Mouse (Mus musculus): ENCODE data around the gene Ppp1r3e. TPM values are rescaled to one million over a fixed set of nuclear protein-coding genes. Genes with fewer than 3 reads are reported as not detected.

The Ppp1r3e gene
- polyA plus RNA-seq, 1 experiment from 2014 or later = 2.2 TPM

DNA sequence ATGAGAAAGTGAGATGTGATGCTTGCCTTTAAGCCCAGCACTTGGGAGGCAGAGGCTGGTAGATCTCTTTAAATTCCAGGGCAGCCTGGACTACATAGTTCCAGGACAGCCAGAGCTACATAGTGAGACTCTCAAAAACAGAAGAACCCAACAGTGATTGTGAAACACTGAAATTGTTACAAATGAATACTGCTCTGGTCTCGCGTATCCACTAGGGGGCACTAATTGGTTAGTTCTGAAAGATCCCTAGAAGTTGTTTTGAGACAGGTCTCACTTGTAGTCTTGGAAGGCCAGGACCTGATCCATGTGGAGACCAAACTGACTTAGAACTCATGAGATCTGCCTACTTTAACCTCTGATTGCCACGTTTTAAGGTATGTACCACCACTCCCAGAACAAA lies 23.0 kb upstream of the Ppp1r3e start:
- 0% methylated on average over 3 of the region's 3 CpGs for WGBS
- H3K36me3 ChIP-seq = peaks cover 54% of the 10 kb centered on the region
- no peaks in the 10 kb centered on the region for H3K27me3 ChIP-seq
- no peak overlapping the region for H3K4me3 ChIP-seq (replicated peaks)
- peak; percentile 65; the same call in 1 of the 2 replicates for ATAC-seq (replicated peaks; ENCODE audit: low FRiP score)
- H3K9ac ChIP-seq = no peak overlapping the region
- H3K27ac ChIP-seq = peak overlapping the region; percentile 33; the same call in 1 of the 2 replicates
- H3K4me2 ChIP-seq = no peak overlapping the region
- H3K9me3 ChIP-seq (replicated peaks) = no peaks in the 10 kb centered on the region
- H3K4me1 ChIP-seq = peaks cover 32% of the 10 kb centered on the region

DNA sequence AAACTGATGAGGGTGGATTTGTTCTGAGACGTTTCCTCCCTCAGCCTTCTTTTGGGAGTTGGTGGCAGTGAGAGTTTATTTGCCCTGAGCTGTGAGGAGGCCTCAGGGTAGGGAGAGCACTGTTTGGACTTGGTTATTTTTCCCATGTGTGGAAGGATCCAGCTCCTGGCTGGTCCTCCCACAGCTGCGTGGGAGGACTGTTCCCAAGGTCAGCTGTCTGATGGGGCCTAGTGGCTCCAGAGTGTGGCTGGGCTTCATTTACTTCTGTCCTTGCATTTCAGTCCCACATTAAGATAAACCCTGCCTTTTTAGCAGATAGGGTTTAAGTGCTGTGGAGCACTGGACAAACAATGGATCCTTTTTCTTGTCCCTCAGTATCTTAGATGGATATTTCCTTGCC lies 20.1 kb upstream of the Ppp1r3e start:
- Histone ChIP-seq H3K36me3 (peaks cover 42% of the 10 kb centered on the region), H3K27me3 (no peaks in the 10 kb centered on the region), H3K9me3 (replicated peaks) (no peaks in the 10 kb centered on the region), H3K4me3 (replicated peaks) (0 out of 2 replicates have a peak overlapping the region, but pooled peaks have one; percentile 1), H3K9ac (no peak overlapping the region), H3K4me2 (no peak overlapping the region), H3K4me1 (peaks cover 38% of the 10 kb centered on the region), H3K27ac (peak overlapping the region; percentile 69)
- no peak for ATAC-seq (replicated peaks; ENCODE audit: low FRiP score)
- 25% methylated on average over 2 of the region's 2 CpGs for WGBS

DNA sequence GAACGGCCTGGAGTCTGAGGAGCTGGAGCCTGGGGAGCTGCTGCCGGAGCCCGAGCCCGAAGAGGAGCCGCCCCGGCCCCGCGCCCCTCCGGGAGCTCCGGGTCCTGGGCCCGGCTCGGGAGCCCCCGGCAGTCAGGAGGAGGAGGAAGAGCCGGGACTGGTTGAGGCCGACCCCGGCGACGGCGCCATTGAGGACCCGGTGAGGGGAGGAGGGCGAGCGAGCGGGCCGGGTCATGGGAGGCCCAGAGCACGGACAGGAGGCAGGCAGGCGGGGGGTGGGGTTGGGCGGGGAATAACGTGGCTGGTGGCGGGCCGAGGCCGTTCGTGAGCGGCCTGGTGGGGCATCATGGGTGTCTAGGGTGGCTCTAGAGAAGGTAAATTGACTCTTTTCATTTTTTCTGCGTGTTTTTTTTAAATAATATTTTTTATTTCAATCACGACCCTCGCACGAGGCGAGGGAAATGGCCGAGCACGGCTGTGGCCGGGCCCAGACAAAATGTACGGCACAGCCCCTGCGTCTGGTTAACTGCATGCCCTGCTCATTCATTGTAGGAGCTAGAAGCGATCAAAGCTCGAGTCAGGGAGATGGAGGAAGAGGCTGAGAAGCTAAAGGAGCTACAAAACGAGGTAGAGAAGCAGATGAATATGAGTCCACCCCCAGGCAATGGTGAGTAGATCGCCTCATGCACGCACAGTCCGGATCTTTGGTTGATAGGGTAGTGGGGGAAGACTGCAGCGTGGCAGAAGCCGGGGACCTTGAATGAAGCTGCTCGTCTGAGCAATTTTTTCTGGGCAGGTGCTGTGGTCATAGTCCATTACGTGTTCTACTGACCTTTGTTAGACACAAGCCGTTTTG lies 17.2 kb upstream of the Ppp1r3e start:
- peak overlapping the region; percentile 100 for H3K9ac ChIP-seq
- under 1% methylated on average over 53 of the region's 54 CpGs for WGBS
- ATAC-seq (replicated peaks; ENCODE audit: low FRiP score) = peak; percentile 72

DNA sequence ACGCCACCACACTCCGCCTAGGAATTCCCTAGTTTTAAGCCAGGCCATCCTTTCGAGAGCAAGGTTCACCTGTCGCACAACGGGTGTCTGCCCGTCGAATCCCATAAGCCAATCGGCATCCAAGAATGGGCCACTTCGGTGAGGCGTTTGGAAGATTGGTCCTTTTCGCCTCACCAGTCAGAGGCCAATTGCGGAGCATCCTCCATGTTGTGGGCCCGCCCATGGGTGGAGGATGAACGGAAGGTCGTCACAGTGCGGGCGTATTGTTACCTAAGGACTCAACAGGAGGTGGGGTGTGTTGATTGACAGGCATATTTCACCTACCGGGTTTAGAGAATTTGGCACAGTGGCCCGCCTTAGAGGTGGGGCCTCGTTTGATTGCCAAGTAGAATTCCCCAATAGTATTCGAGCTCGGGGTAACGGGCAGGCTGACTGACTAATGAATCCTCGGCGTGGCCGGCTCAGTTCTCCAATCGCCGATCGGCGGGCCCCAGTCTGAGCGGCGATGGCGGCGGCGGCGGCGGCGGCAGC lies 16.4 kb upstream of the Ppp1r3e start:
- ATAC-seq (replicated peaks; ENCODE audit: low FRiP score) = peak; percentile 98
- WGBS = under 1% methylated on average over 38 of the region's 38 CpGs
- no peaks in the 10 kb centered on the region for H3K9me3 ChIP-seq (replicated peaks)
- peak overlapping the region; percentile 66 for H3K4me2 ChIP-seq
- H3K27me3 ChIP-seq = no peaks in the 10 kb centered on the region
- H3K9ac ChIP-seq = peak overlapping the region; percentile 100
- peak overlapping the region; percentile 96 for H3K27ac ChIP-seq
- peak overlapping the region; percentile 91 for H3K4me3 ChIP-seq (replicated peaks)
- peaks cover 34% of the 10 kb centered on the region for H3K36me3 ChIP-seq
- H3K4me1 ChIP-seq = peaks cover 35% of the 10 kb centered on the region

More for the DNA sequence above, 17.2 kb upstream of the Ppp1r3e start:
- peak overlapping the region; percentile 91 for H3K4me3 ChIP-seq (replicated peaks)
- H3K27me3 ChIP-seq = no peaks in the 10 kb centered on the region
- peak overlapping the region; percentile 66 for H3K4me2 ChIP-seq
- peaks cover 42% of the 10 kb centered on the region for H3K36me3 ChIP-seq
- peak overlapping the region; percentile 96 for H3K27ac ChIP-seq
- H3K4me1 ChIP-seq = peaks cover 38% of the 10 kb centered on the region
- H3K9me3 ChIP-seq (replicated peaks) = no peaks in the 10 kb centered on the region

DNA sequence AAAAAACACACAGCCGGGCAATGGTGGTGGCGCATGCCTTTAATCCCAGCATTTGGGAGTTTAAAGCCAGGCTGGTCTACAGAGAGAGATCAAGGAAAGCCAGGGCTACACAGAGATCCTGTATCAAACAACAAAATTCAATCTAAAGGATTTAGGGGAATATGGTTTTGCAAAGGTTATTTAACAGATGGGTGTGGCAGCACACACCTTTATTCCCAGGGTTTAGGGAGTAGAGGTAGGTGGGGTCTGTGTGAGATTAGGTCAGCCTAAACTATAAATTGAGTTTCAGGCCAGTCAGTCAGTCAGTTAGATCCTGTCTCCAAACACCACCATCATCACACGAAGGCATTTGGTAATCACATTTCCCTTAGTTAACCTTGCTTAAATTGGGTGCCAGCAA lies 14.8 kb upstream of the Ppp1r3e start, which contains the start of gene Pabpn1:
Pabpn1 (plus strand) TSS at position 301 of the 400 bp plus-strand sequence.
- Histone ChIP-seq H3K4me1 (peaks cover 24% of the 10 kb centered on the region), H3K9me3 (replicated peaks) (no peaks in the 10 kb centered on the region), H3K36me3 (peaks cover 22% of the 10 kb centered on the region), H3K27me3 (no peaks in the 10 kb centered on the region), H3K27ac (peak within 1 kb of the TSS; percentile 87), H3K9ac (peak within 1 kb of the TSS; percentile 23), H3K4me2 (peak within 1 kb of the TSS; percentile 58), H3K4me3 (replicated peaks) (peak within 1 kb of the TSS; percentile 91)
- WGBS = 89% methylated on average over 3 of the region's 3 CpGs
- ATAC-seq (replicated peaks; ENCODE audit: low FRiP score) = no peak

DNA sequence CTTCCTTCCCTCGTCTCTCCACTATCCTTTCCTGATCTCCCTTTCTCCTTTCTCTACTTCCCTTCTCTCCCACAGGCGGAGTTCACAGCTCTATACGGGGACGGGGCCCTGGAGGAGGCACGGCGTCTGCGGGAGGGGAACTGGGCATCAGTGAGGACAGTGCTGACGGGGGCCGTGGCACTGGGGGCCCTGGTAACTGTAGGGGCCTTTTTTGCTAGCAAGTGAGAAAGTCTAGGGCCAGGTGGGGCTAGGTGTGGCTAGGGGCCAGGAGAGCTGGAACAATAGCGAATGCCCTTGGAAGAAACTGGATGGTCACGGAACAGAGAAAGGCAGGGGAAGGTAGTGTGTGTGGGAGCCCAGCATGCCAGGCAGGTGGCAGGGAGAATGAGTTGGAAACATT lies 8.0 kb upstream of the Ppp1r3e start:
- Histone ChIP-seq H3K27ac (no peak overlapping the region), H3K9ac (no peak overlapping the region), H3K36me3 (peaks cover 25% of the 10 kb centered on the region), H3K4me3 (replicated peaks) (peak overlapping the region; percentile 56), H3K4me1 (peaks cover 25% of the 10 kb centered on the region), H3K4me2 (peak overlapping the region; percentile 82), H3K9me3 (replicated peaks) (no peaks in the 10 kb centered on the region), H3K27me3 (no peaks in the 10 kb centered on the region)
- no peak for ATAC-seq (replicated peaks; ENCODE audit: low FRiP score)
- 89% methylated on average over 11 of the region's 11 CpGs for WGBS

DNA sequence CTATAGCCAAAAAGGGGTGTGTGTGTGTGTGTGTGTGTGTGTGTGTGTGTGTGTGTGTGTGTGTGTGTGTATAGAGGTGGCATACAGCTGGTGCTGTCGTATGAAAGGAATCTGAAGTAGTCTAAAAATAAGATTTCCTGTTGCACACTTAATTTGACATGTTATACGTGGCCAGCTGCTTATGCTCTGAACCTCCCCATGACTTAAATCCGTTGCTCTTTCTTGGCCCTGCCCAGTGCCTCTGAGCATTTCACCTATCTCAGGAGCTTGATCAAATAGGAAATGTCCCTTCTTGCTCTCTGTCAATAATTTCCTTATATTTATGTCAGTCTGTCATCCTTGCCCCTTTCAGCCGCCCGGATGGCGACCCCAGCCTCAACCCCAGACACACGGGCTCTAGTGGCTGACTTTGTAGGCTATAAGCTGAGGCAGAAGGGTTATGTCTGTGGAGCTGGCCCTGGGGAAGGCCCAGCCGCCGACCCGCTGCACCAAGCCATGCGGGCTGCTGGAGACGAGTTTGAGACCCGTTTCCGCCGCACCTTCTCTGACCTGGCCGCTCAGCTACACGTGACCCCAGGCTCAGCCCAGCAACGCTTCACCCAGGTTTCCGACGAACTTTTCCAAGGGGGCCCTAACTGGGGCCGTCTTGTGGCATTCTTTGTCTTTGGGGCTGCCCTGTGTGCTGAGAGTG lies 6.8 kb upstream of the Ppp1r3e start:
- Histone ChIP-seq H3K4me3 (replicated peaks) (peak overlapping the region; percentile 56), H3K4me1 (peaks cover 25% of the 10 kb centered on the region), H3K4me2 (peak overlapping the region; percentile 82), H3K9ac (peak overlapping the region; percentile 71), H3K27me3 (no peaks in the 10 kb centered on the region), H3K9me3 (replicated peaks) (no peaks in the 10 kb centered on the region), H3K27ac (peak overlapping the region; percentile 96), H3K36me3 (peaks cover 25% of the 10 kb centered on the region)
- 12% methylated on average over 21 of the region's 21 CpGs for WGBS
- ATAC-seq (replicated peaks; ENCODE audit: low FRiP score) = peak; percentile 16

DNA sequence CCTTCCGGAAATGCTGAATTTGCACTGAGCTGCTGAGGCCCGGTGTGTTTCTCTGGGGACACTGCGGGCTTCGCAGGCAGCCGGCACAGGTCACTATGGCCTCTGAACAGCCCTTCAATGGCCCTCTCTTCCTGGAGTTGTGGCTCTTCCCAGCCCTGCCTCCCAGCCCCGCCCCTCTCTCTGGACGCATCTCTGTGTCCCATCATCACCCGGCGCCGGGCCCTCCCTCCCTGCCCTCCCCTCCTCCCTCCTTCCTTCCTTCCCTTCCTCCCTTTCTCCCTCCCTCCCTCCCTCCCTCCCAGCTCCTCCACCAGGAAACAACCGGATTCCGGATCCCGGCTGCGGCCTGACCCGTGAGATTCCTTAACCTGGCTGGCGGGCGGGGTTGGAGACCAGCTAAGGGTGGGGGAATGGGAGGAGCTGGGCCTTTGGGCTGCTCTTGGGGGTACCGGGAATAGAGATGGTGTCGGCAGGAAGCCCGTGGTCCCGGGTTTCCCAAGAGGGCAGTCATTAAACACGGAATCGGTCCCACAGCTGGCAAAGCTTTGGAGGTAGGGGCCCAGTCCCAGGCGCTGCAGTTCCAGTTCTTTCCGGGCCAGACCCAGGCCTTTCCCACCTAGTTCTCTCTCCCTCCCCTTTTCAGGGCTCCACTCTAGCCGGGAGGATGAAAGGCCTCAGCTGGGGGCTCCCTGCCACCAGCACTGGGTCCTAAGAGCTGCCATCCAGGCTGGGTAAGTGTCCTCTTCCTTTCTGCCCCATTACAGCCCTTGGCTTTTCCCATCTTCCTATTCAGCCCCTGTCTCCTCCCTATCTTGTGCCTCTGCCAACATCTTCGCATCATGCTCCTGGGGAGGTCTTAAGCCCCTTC lies 6.0 kb upstream of the Ppp1r3e start, which contains the start of the genes Bcl2l2 and Gm20521:
Bcl2l2 (plus strand) TSS at position 224 of the 868 bp plus-strand sequence.
Gm20521 (plus strand) TSS at position 288 of the 868 bp plus-strand sequence.
- H3K27ac ChIP-seq = peak within 1 kb of the TSS; percentile 96
- under 1% methylated on average over 27 of the region's 27 CpGs for WGBS
- H3K27me3 ChIP-seq = peaks cover under 1% of the 10 kb centered on the region; the same call in 1 of the 2 replicates
- H3K4me2 ChIP-seq = peak within 1 kb of the TSS; percentile 82
- H3K9ac ChIP-seq = peak within 1 kb of the TSS; percentile 71
- peaks cover 25% of the 10 kb centered on the region for H3K4me1 ChIP-seq
- peak within 1 kb of the TSS; percentile 56 for H3K4me3 ChIP-seq (replicated peaks)
- peak; percentile 91 for ATAC-seq (replicated peaks; ENCODE audit: low FRiP score)
- H3K9me3 ChIP-seq (replicated peaks) = no peaks in the 10 kb centered on the region
- H3K36me3 ChIP-seq = peaks cover 25% of the 10 kb centered on the region

DNA sequence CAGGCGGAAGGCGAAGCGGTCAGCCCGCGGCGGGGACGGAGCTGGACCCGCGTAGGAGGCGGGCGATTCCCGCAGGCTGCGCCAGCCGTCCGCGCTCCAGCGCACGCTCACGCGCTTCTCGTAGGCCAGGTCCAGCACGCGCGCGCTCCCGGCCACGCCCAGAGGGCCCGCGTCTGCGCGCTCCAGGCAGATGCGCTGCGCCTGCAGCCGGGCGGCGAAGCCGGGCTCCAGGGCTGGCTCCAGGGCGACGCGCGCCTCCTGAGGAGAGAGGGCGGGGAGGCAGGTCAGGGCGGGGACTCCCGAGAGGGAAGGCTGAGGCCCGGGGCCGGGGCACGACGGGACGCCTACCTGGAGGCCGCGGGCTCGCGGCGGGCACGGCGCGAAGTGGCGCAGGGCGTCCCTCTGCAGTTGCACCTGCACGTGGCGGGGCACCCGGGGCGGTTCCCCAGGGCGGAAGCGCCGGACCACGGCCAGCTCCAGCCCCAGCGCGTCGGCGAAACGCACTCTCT lies 757 bp downstream of the Ppp1r3e start:
- no peaks in the 10 kb centered on the region for H3K9me3 ChIP-seq (replicated peaks)
- H3K4me3 ChIP-seq (replicated peaks) = peak overlapping the region; percentile 72
- under 1% methylated on average over 71 of the region's 72 CpGs for WGBS
- H3K27ac ChIP-seq = peak overlapping the region; percentile 90
- H3K9ac ChIP-seq = peak overlapping the region; percentile 65
- peaks cover 4% of the 10 kb centered on the region; the same call in 1 of the 2 replicates for H3K27me3 ChIP-seq
- peak; percentile 90 for ATAC-seq (replicated peaks; ENCODE audit: low FRiP score)
- peaks cover 18% of the 10 kb centered on the region for H3K4me1 ChIP-seq
- peaks cover 4% of the 10 kb centered on the region; the same call in 1 of the 2 replicates for H3K36me3 ChIP-seq
- peak overlapping the region; percentile 100 for H3K4me2 ChIP-seq

DNA sequence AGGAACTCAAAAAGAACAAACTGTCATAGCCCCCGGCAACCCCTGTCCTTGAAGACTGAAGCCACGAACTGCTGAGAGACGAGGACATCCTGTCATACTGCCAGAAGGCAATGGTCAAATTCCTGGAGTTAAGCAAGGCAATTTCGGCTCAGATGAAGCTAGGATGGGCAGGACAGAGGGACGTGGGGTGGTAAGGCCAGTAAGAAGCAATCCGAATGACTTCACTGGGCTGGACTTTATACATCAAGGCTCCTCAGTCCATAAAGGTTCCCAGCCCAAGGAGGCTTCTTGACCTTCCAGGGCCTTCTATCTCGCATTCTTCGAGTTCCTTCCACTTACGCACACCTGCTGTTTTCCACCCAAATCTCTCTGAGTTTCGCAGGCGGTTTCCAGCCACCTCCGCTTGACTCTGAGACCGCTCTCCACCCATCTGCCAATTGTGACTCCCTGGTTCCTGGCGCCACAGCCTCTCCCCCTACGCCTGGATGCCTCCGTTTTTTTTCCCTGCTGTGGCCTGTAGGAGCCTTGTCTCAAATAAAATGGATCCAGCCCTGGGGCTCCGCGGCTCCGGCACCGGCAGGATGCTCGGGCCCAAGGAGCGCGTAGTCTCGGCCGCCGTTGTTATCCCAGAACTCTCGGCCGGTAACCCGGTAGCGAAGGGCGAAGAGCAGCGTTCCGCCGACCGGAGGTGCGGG lies 1.4 kb downstream of the Ppp1r3e start:
- Histone ChIP-seq H3K36me3 (peaks cover 4% of the 10 kb centered on the region; the same call in 1 of the 2 replicates), H3K4me3 (replicated peaks) (peak overlapping the region; percentile 72), H3K4me1 (peaks cover 18% of the 10 kb centered on the region), H3K9ac (peak overlapping the region; percentile 65), H3K27ac (peak overlapping the region; percentile 90), H3K27me3 (peaks cover 4% of the 10 kb centered on the region; the same call in 1 of the 2 replicates), H3K4me2 (peak overlapping the region; percentile 100), H3K9me3 (replicated peaks) (no peaks in the 10 kb centered on the region)
- 2% methylated on average over 36 of the region's 36 CpGs for WGBS
- peak; percentile 34 for ATAC-seq (replicated peaks; ENCODE audit: low FRiP score)

Data from kidney, embryonic 15.5 days (tissue).